ENCODE assay signal across 8 mouse cellular contexts in genomic region chr1:182763191-182763715, GRCm38 (mm10). TPM values are rescaled to one million over a fixed set of nuclear protein-coding genes. Genes with fewer than 3 reads are reported as not detected.
A peak's percentile ranks its signal among the peaks of the same experiment; 100 is the strongest.
DNase-seq lines count a peak whose midpoint lies in the region; ATAC-seq lines count a peak whose summit lies in the region.

No protein-coding gene starts in this region.

- peak; percentile 37; the same call in 1 of the 2 replicates for ATAC-seq in limb, embryonic 12.5 days (ENCODE audit: insufficient number of reproducible peaks, insufficient read depth, low FRiP score, low TSS enrichment, low read depth)
- peak; percentile 47; the same call in 1 of the 2 replicates for ATAC-seq in stomach, embryonic 16.5 days (ENCODE audit: insufficient read depth, low FRiP score)

- peaks cover 47% of the 10 kb centered on the region for H3K27me3 ChIP-seq in limb, embryonic 12.5 days
- H3K27me3 ChIP-seq in stomach, embryonic 16.5 days (ENCODE audit: control insufficient read depth, insufficient read depth, low read length), result no peaks in the 10 kb centered on the region

- H3K36me3 ChIP-seq in limb, embryonic 12.5 days, result no peaks in the 10 kb centered on the region
- H3K36me3 ChIP-seq in stomach, embryonic 16.5 days (ENCODE audit: control insufficient read depth, insufficient read depth, low read length), result no peaks in the 10 kb centered on the region

- DNase-seq in embryo, embryonic 10 days (ENCODE audit: low spot score), result peak; percentile 32
- DNase-seq in embryo, embryonic 10.5 days (ENCODE audit: low spot score), result no peak
- DNase-seq in right cerebral cortex, postnatal 14 days, result peak; percentile 22
- no peak for DNase-seq in right cerebral cortex, postnatal 36 days (ENCODE audit: low spot score in 2 of 2)
- no peak for DNase-seq in spleen, adult 12 weeks (ENCODE audit: low spot score)
- DNase-seq in cerebellum, adult 11 months, result no peak

- H3K9me3 ChIP-seq in limb, embryonic 12.5 days, result 0 out of 2 replicates have a peak, but pooled peaks cover 7% of the 10 kb centered on the region
- no peaks in the 10 kb centered on the region for H3K9me3 ChIP-seq in stomach, embryonic 16.5 days (replicated peaks; ENCODE audit: control insufficient read depth, low read length)

- peak overlapping the region; percentile 88 for H3K4me2 ChIP-seq in limb, embryonic 12.5 days
- H3K4me2 ChIP-seq in stomach, embryonic 16.5 days (ENCODE audit: low read depth, low read length), result peak overlapping the region; percentile 65

- H3K9ac ChIP-seq in limb, embryonic 12.5 days (replicated peaks), result no peak overlapping the region; the same call in 1 of the 2 replicates
- H3K9ac ChIP-seq in stomach, embryonic 16.5 days (ENCODE audit: low read length), result peak overlapping the region; percentile 63; the same call in 1 of the 2 replicates

- peak overlapping the region; percentile 71 for H3K4me3 ChIP-seq in limb, embryonic 12.5 days (replicated peaks)
- peak overlapping the region; percentile 53 for H3K4me3 ChIP-seq in stomach, embryonic 16.5 days (replicated peaks; ENCODE audit: low read length)

- peaks cover 19% of the 10 kb centered on the region for H3K4me1 ChIP-seq in limb, embryonic 12.5 days (replicated peaks)
- peaks cover 14% of the 10 kb centered on the region for H3K4me1 ChIP-seq in stomach, embryonic 16.5 days (ENCODE audit: control insufficient read depth, insufficient read depth, low read length)

- WGBS in limb, embryonic 12.5 days, result 8% methylated on average over 17 of the region's 17 CpGs
- WGBS in stomach, embryonic 16.5 days, result 12% methylated on average over 17 of the region's 17 CpGs

- H3K27ac ChIP-seq in limb, embryonic 12.5 days, result no peak overlapping the region
- no peak overlapping the region for H3K27ac ChIP-seq in stomach, embryonic 16.5 days (ENCODE audit: low read length)

RNA-seq across cellular contexts. Expression of gene Susd4, which starts 0.4 kb away (rescaled TPM):
- 12.4 and 13.6 TPM in 2 replicates for polyA plus RNA-seq in limb, embryonic 12.5 days (2016; fragmentation: Nextera tagmentation; extraction: Ambion mirVana)
- 15.2 and 19.4 TPM in 2 replicates for polyA plus RNA-seq in stomach, embryonic 16.5 days (2015; fragmentation: Nextera tagmentation; extraction: Ambion mirVana)

RNA-seq across cellular contexts. Expression of gene Ccdc185, which starts 14.3 kb away (rescaled TPM):
- polyA plus RNA-seq in limb, embryonic 12.5 days (2016; fragmentation: Nextera tagmentation; extraction: Ambion mirVana), result not detected in 2 replicates
- not detected in 2 replicates for polyA plus RNA-seq in stomach, embryonic 16.5 days (2015; fragmentation: Nextera tagmentation; extraction: Ambion mirVana)

Comparison
In these comparisons a context has a peak if more than half of its experiments do, and no peak if none do; other contexts are left out.
1. DNase-seq: peak in embryo, embryonic 10 days (single experiment) and right cerebral cortex, postnatal 14 days (single experiment); none in embryo, embryonic 10.5 days (single experiment), right cerebral cortex, postnatal 36 days (0 of 2), spleen, adult 12 weeks (single experiment) and cerebellum, adult 11 months (single experiment).